Mouse (Mus musculus): ENCODE data around the gene Slc36a2.

Gene Slc36a2

GRCm38 (mm10) chr11:55184733-55185291 lies at the start of gene Slc36a2:
Slc36a2 (minus strand) TSS chr11:55185077.
- DNase-seq (ENCODE audit: low read depth) = no peak

- no peak for DNase-seq (ENCODE audit: low read depth)
These were observed 49.4 kb upstream of the Slc36a2 start for GRCm38 (mm10) chr11:55234288-55234687.

GRCm38 (mm10) chr11:55231034-55231433 lies 46.2 kb upstream of the Slc36a2 start:
- no peak for DNase-seq (ENCODE audit: low read depth)

DNA sequence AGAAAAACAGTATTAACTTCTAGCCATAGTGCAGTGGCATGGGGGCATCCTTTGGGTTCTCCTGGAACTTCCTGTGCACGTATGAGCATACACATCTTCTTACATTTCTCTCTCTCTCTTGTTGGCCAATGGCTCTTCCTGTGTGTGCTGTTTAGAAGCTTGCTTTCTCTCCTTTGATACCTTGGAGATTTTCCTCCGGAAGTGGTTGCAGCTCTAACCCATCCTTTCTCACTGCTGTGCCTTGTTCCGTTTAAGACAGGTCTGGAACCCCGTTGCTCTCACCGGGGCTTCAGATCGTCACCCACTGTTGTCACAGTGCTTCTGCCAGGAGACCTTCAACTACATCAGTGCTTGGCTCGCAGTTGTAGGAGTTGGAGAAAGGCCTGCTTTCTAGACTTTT lies 36.4 kb upstream of the Slc36a2 start:
- no peak for DNase-seq (ENCODE audit: low read depth)

DNA sequence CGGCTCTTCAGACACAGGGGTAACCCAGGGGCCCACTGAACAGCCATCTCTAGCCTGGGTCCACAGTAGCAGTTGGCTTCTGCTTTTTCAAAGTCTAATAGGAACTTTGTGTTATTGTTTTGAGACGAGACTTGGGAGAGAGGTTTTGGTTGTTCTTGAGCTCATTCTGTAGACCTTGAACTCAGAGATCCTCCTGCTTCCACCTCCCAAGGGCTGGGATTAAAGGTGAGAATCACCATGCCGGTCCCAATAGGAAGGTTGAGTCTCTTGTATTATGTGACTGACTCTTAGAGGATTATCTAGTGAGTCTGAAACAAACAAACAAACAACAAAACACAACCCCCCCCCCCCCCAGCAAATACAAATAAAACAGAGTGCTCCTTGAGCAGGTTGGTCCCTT lies 33.6 kb upstream of the Slc36a2 start:
- no peak for DNase-seq (ENCODE audit: low read depth)

DNA sequence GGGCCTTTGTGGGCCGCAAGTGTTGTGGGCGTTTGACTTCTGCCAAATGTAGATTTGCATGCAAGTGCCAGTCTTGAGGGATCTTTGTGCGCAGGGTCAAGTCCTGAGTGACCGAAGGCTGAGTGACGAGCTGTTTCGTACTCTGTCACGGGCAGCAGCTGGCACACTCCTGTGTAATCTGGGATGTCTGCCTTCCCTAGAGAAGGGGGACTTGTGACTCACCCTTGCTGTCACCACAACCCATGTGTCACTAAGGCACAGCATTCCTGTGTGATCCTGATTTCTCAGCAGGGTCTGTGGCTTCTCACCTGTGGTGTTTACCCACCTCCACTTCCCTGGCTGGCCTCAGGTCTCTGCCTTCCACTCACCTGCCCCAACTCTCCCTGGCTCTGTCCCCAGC lies 33.0 kb upstream of the Slc36a2 start:
- no peak for DNase-seq (ENCODE audit: low read depth)

- no peak for DNase-seq (ENCODE audit: low read depth)
These were observed 32.5 kb upstream of the Slc36a2 start for GRCm38 (mm10) chr11:55217418-55217817.

DNA sequence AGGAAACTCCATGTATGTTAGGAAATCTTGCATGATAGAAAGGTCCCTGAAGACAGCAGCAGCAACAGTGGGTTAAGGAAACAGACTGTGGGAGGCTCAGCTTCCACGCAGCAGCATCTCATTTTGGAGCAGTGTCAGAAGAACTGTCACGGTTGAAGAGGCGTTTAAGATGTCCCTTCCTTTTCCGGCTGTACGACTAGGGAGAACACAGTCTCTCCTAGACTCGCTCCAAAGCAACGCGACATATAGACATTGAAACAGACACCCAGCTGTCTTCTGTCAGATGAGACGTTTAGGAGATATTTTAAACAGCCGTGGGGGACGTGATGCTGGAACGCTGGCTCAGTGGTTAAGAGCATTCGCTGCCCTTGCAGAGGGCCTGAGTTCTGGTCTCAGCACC lies 32.0 kb upstream of the Slc36a2 start:
- DNase-seq (ENCODE audit: low read depth) = no peak

GRCm38 (mm10) chr11:55216061-55216460 lies 31.2 kb upstream of the Slc36a2 start:
- no peak for DNase-seq (ENCODE audit: low read depth)

DNA sequence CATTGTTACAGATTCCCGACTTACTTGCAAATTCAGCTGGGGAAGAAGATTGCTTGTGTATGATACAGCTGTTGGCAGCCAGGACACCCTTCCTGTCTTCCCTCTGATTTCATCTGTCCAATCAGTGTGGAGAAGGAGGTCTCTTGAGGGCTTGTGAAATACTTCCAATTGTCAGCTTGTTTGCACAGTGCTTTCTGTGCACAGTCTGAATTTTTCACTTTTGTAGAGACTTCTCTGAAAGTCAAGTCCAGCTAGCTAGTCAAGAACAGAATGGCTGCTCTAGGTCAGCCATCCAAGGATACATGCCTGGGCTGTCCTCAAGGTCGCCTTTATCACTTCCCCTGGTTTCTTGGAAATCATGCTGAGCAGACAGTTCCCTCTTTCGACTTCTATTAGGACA lies 30.1 kb upstream of the Slc36a2 start:
- DNase-seq (ENCODE audit: low read depth) = no peak

DNA sequence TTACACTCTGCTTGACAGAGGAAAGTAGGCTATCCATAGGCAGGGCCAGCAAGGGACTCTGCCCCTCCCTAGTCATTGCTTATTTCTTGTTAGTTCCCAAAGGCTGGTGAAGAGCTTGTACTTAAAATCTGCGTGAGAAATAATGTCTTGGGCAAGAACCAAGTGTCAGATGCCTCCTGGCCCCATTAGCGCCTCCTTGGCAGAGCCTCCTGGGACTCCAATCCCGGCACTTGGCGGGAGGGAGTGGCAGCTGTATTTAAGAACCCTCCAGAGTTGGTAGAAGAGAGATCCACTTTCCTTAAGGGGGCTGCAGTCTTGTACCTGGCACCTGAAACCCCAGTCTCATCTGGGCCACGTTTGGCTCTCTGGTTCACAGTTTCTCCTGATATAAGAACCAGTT lies 29.3 kb upstream of the Slc36a2 start:
- no peak for DNase-seq (ENCODE audit: low read depth)

DNA sequence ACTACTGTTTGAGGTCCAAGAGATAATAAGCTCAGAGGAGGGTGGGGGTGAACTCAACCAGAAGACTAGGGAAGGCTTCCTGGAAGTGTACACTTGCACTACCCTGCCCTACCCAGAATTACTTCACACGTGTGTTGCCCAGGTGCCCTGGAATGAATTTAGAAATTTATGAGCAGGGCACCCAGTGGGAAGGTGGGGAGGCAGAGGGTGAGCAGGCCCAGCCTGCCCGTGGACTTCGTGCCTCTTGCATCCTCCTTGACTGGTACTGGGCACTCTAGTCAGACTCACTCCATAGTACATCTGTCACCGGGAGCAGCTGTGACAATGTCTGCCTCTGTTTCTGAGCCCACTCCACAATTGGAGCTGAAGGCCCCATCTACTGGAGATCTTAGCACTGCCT lies 28.6 kb upstream of the Slc36a2 start:
- DNase-seq (ENCODE audit: low read depth) = peak; percentile 13

GRCm38 (mm10) chr11:55209626-55210353 lies 24.9 kb upstream of the Slc36a2 start:
- no peak for DNase-seq (ENCODE audit: low read depth)

GRCm38 (mm10) chr11:55209032-55209431 lies 24.2 kb upstream of the Slc36a2 start:
- no peak for DNase-seq (ENCODE audit: low read depth)

DNA sequence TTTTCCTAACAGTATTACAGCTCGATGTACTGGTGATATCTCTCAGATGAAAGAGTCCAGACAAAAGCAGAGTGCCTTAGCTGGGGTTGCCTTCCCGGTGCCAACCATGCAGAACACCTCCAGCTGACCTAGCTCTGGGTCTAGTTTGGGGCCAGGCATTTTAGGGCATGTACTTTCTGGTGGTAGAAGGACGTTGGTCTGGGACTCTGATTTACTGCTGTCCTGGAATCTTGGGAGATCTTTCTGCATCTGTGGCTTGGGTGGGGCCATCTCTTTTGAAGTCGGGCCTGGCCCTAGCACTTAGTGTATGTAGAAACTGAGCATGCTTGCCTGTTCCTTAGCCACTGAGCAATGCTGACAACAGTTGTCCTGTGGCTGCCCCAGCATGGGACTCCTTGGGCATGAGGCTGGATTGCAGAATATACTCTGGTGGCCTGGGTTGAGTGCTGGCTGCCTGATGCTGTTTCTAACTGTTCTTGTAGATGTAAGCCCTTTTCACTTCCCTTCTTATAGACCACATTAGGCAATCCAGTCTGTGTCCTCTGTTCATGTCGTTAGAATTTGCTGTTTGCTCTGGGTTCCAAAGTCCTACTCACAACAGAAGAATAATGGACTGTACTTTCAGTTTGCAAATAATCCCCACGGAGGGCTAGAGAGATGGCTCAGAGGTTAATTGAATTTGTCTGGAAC lies 23.3 kb upstream of the Slc36a2 start:
- DNase-seq (ENCODE audit: low read depth) = no peak

- peak; percentile 9 for DNase-seq (ENCODE audit: low read depth)
These were observed 19.7 kb upstream of the Slc36a2 start for GRCm38 (mm10) chr11:55204602-55205001.

DNA sequence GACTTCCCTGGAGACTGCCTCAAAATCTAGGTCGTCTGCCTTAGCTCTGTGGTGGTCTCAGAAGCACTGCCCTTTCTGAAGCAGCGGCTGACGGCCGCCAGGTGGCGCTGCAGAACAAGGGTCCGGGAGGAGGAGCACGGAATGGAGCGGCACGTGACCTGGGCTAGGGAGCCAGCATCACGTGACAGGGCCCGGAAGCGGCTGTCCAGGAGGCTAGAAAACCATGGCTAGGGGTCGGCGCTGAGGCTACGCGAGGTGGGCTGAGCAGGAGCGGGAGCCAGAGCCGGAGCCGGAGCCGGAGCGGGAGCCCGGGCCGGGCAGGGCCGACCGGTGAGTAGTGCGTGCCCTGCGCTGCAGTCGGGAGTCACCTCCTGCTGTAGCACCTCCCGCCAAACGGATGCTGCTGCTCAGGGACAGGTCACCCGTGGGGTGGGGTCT lies 19.3 kb upstream of the Slc36a2 start, which contains the start of gene Slc36a1:
Gene Slc36a1, plus strand, starts transcription at position 192 of the 438 bp plus-strand sequence.
- DNase-seq (ENCODE audit: low read depth) = peak; percentile 90

DNA sequence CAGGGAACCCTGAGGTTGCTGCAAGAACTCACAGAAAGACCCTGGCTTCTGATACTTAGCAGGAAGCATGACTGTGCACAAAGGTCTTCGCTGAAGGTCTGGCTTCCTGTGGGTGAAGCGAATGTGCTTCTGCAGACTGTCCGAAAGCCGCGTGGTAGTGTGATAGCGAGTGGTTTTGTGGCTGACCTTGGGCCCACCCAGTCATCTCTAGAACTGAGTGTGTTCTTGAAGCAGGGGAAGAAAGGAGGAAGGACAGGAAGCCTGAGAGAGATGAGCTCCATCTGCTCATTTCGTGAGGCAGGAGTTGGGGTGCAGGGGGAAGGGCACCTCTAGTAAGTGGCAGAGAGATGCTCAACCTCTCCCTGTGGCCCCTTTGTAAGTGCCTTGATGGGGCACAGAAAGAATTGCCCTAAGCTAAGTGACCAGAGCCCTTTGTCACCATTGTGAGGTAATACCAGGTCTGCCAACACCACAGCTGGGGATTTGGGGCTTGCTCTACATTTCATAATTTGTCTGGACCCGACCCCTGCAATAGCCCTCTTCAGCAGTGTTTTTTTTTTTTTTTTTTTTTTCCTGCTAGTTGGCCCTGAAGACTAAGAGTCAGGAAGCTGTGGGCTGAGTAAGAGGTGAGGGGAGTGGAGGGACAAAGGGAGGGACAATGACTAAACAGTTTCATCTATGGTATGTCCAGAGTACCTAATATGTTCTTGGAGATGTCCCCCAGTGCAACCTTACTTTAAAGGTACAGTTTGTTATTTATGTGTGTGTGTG lies 13.0 kb upstream of the Slc36a2 start:
- DNase-seq (ENCODE audit: low read depth) = no peak

- DNase-seq (ENCODE audit: low read depth) = no peak
These were observed 12.2 kb upstream of the Slc36a2 start for GRCm38 (mm10) chr11:55197086-55197485.

- no peak for DNase-seq (ENCODE audit: low read depth)
These were observed 5.3 kb upstream of the Slc36a2 start for GRCm38 (mm10) chr11:55190216-55190615.

- DNase-seq (ENCODE audit: low read depth) = no peak
These were observed 2.9 kb upstream of the Slc36a2 start for GRCm38 (mm10) chr11:55187777-55188176.

GRCm38 (mm10) chr11:55187292-55187691 lies 2.4 kb upstream of the Slc36a2 start:
- DNase-seq (ENCODE audit: low read depth) = no peak
